Mouse (Mus musculus) E14TG2a.4 (cell line): ENCODE data around the gene Plekhg3.

Experiments used
- CTCF ChIP-seq: conservative IDR thresholded peaks from 2 replicates; pipeline ENCODE4 v1.5.1; 2014; ENCODE audit warnings: low read length
- NANOG ChIP-seq: IDR thresholded peaks from 2 replicates; pipeline ENCODE4 v1.6.1; 2014; ENCODE audit warnings: borderline replicate concordance, low read length, mixed read lengths

DNA sequence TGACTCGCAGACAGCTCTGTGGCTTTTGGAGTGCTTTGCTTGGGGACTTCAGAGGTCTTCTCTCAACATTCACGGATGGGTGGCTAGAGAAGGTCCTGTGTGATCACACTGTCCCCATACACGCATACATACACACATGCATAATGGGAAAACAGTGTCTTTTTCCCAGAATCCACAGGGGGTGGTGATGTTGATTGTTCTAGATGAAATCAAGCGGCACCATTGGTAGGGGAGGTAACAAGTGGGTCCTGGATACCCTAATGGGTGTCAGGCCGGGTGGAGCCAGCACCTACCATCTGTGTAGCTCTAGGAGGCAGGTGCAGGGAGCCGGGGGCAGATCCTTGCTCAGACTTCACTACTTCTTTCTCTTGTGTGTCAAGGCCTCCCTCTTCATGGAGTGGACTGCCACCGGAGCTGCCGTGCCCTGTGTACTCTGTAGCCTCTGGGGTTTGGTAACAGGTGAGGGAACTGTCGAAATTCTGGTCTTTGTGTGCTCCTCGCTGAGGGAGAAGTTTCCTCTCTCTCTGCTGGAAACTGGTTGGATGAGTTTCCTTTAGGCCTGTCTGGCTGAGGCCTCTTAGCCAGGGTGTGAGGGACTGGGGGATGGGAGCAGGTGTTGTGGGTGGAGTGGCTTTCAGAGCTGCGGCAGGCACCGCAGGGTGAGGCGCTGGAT, 16.9 kb downstream of the Plekhg3 start:
- TF ChIP-seq CTCF (no peak), NANOG (no peak)
